ENCODE assay signal across 20 mouse cellular contexts in genomic region chr7:99156737-99157136, GRCm38 (mm10). TPM values are rescaled to one million over a fixed set of nuclear protein-coding genes. Genes with fewer than 3 reads are reported as not detected.
"Had no signal": no experiment of that assay in that cellular context is flagged by ENCODE, and none has a peak within 500 bp of the region (broad histone marks: within the 10 kb centered on the region; RNA-seq: fewer than 3 reads in every experiment).

No protein-coding gene starts in this region.

- H3K27me3 ChIP-seq: midbrain, embryonic 12.5 days; neural tube, embryonic 13.5 days; neural tube, embryonic 15.5 days had no signal

- H3K36me3 ChIP-seq: midbrain, embryonic 10.5 days; midbrain, embryonic 12.5 days; neural tube, embryonic 13.5 days; neural tube, embryonic 15.5 days had no signal

- H3K9ac ChIP-seq: lung, embryonic 14.5 days; midbrain, embryonic 12.5 days; neural tube, embryonic 15.5 days had no signal

- DNase-seq: lung, adult 18-20 months; lung, embryonic 14.5 days; lung, postnatal 10 days; lung, postnatal 4 days; midbrain, embryonic 14.5 days; retina, postnatal 1 day; right cerebral cortex, adult 18-20 months; right cerebral cortex, postnatal 25 days; right cerebral cortex, postnatal 4 days; spleen, adult 18-20 months; thymus, adult 18-20 months; thymus, postnatal 25 days; thymus, postnatal 4 days had no signal

- H3K4me3 ChIP-seq: midbrain, embryonic 10.5 days; midbrain, embryonic 12.5 days; myocyte; neural tube, embryonic 13.5 days; neural tube, embryonic 15.5 days had no signal

- H3K27ac ChIP-seq: midbrain, embryonic 12.5 days; neural tube, embryonic 13.5 days; neural tube, embryonic 15.5 days had no signal

- H3K4me2 ChIP-seq: midbrain, embryonic 12.5 days; neural tube, embryonic 13.5 days; neural tube, embryonic 15.5 days had no signal

- ATAC-seq: midbrain, embryonic 16.5 days had no signal

- H3K9me3 ChIP-seq: midbrain, embryonic 10.5 days; midbrain, embryonic 12.5 days; neural tube, embryonic 13.5 days; neural tube, embryonic 15.5 days had no signal

RNA-seq across cellular contexts. Expression of gene Dgat2, which starts 25.8 kb away (rescaled TPM):
- total RNA-seq: megakaryocyte-erythroid progenitor cell, adult 5-6 weeks had no signal
